Mouse (Mus musculus) thymus, postnatal 14 days (tissue): ENCODE results near the gene Xlr3c.
"Not testable (repeated sequence)": the region's sequence is repeated elsewhere in the genome, so short reads cannot be mapped to it uniquely, and the experiment has no call there.

Experiments
- DNase-seq: peaks from one replicate; pipeline ENCODE4 v3.0.0; 2021

The Xlr3c gene

DNA sequence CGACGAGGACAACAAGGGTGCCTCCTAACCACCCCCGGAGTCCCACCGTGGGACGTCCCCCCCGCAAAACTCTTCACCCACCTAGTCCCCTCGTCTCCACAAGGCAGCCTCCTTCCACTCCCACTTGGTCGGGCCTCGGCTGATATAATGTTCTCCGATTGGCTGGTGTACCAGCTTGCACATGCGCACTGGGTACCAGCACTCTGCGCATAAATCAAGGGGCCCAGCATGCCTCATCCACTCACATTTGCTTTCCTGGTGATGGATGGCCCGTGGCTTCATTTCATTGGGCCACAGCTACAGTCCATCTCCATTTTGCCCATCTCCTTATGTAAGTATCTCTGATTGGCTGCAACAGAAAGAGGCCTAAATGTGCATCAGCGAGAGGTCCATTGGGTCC is at the start of gene Xlr3c:
Xlr3c (minus strand) TSS at position 121 of the 400 bp plus-strand sequence.
- DNase-seq = not testable (repeated sequence)

DNA sequence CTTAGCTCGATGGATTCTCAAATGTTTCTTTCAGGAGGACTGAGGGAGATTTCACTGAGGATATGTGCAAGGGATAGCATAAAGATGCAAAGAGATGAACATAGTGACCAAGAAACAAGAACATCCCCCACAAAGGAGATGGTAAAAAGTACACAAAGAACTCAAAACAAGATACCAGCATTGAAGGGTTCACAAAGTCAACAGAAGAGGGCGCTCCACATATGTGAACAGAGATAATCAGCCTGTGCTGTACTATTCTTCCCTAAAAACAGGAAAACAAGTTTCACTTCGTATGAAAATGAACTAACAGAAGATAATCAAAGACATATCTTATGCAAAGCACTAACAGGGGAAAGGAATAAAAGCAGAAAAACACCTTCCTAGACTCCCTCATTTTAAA is 47.3 kb upstream of the Xlr3c start:
- DNase-seq = peak; percentile 45

DNA sequence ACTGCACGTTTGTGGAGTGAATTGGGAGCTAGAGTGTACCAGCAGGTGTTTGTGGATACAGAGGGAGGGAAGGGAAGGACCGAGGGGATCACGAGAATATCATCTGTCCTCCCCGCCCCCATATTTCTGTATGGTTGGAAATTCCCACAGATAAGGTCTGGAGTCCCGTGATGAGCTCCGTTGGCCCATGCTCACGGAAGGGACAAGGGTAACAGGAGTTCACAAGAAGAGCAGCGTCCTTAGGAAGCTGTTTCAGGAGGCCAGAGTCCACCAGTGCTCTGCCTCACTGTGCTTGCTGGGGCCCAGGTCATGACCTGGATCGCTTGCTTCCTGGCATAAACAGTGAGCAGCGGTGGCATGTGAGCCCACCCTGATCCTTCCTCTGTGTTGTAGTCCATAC is 30.6 kb upstream of the Xlr3c start:
- DNase-seq = not testable (repeated sequence)

DNA sequence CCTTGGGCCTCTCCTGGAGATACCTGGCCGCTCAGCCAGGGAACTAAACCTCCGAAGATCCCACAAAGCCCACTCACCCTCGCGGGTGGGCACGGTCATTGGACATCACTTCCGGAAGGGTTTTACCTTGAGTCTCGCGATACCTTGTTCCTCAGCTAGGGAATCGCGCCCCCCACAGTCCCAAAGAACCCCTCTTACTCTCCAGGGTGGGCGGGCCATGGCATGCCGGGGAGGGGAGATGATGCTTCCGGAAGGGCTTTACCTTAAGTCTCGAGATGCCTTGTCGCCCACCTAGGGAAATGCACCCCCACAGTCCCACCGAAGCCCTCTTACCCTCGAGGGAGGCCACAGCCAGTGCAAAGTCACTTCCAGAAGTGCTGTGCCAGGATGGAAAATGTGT is 27.7 kb upstream of the Xlr3c start, which contains the start of the genes Xlr5a and Xlr5c:
Xlr5a (minus strand) TSS at position 101 of the 400 bp plus-strand sequence.
Xlr5c (minus strand) TSS at position 101 of the 400 bp plus-strand sequence.
- DNase-seq = not testable (repeated sequence)

DNA sequence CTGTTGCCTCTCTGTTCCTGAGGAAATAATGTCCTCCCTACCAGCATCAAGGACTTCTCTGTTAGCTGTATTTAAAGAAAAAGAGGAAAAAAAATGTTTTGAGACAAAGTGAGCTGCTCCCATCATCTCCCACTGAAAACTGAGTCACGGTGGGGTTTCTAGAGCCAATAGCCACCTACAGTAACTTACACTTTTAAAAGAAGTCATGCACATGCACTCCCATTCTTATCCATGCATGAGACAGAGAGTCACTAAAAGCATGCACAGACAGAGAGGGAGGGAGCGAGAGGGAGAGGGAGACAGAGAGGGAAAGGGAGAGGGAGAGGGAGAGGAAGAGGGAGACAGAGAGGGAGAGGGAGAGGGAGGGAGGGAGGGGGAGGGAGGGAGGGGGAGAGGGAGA is 2.8 kb downstream of the Xlr3c start:
- DNase-seq = not testable (repeated sequence)

DNA sequence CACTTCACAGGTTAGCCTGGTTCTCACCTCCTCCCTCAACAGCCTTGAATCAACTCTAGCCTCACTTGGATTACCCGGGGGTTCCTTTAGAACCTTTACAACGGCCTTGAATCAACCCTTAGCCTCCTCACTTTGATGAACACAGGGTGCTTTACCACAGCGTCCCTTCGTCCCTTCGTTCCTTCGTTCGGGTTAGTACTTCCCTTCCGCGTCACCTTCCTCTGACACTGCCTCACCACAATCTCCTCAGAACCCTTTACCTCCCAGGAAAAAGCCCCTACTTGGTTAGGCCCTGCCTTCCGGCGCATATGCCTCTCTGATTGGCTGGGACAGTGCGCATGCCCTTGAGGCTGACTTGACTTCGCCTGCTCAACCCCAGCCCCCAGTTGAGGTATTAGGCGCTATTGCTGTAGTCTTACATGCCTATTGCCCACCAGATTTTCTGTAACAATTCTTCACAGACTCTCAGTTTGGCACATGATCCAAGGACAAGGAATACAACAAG is 22.3 kb downstream of the Xlr3c start, which contains the start of gene Xlr4c:
Xlr4c (minus strand) TSS at position 310 of the 505 bp plus-strand sequence.
- DNase-seq = peak; percentile 6

DNA sequence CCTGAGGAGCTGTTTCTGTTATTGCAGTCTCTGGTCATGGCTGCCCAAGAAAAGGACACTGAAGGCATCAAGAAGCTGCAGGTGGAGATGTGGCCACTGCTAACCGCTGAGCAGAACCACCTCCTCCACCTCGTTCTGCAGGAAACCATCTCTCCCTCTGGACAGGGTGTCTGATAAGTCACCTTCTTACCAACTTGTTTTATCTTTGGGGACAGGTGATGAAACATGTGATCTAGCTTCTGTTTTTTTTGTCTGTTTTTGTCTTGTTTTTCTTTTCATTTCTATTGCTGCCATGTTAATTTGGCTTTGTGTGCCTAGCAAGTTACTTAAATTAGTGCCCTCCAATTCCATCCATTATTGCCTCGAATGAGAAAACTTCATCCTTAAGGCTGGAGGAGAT is 35.9 kb downstream of the Xlr3c start:
- no peak for DNase-seq

DNA sequence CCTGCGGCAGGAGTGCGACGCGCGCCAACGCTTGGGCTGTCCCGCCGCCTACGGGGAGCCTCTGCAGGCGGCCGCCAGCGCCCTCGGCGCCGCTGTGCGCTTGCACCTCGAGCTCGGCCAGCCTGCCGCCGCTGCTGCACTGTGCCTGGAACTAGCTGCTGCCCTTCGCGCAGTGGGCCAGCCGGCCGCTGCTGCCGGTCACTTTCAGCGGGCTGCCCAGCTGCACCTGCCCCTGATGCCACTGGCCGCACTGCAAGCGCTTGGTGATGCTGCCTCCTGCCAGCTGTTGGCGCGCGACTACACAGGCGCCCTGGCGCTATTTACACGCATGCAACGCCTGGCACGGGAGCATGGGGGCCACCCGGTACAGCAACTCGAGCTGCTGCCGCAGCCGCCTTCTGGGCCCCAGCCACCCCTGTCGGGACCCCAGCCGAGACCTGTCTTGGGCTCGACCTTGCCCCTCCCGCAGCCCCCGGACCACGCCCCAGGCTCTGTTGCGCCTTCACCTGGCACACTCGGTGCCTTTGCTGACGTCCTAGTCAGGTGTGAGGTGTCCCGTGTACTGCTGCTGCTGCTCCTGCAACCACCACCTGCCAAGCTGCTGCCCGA is 36.5 kb downstream of the Xlr3c start:
- DNase-seq = peak; percentile 77

DNA sequence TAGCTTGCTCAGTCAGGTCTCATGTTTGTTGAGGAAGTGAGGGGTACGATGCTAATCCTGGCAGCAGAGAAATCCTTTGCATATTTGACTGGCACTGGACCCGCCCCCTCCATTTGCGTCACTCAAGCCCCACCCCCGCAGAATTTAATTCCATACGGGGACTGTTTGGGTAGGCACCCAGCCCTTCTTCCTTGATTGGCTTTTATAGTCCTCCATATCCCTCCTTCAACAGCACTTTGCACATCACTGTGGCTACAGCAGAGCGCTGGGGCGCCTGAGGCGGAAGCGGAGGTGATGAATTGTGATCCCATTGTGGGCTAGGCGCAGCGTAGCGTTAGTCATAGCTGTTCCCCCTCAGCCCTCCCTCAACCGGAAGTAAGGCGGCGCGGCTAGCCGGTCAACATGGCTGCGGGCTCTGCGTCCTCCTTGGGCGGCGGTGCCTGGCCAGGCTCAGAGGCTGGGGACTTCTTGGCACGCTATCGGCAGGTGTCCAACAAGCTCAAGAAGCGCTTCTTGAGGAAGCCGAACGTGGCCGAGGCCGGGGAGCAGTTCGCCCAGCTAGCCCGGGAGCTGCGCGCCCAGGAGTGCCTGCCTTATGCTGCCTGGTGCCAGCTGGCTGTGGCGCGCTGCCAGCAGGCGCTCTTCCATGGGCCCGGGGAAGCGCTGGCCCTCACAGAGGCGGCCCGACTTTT is 37.1 kb downstream of the Xlr3c start, which contains the start of gene F8a:
F8a (plus strand) TSS at position 378 of the 692 bp plus-strand sequence.
- DNase-seq = peak; percentile 79

DNA sequence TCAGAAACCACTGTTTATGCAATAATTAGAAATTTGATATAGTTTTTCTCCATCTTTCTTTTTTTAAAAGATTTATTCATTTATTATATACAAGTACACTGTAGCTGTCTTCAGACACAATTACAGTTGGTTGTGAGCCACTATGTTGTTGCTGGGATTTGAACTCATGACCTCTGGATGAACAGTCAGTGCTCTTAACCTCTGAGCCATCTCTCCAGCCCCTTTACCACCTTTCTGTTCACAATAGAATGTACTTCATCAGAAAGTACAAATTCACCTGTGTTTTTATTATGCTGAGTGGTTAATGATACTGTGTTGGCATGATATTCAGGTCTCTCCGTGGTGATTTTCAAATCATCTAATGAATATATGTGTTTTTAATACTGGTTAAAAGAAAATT is 39.8 kb downstream of the Xlr3c start:
- DNase-seq = no peak

DNA sequence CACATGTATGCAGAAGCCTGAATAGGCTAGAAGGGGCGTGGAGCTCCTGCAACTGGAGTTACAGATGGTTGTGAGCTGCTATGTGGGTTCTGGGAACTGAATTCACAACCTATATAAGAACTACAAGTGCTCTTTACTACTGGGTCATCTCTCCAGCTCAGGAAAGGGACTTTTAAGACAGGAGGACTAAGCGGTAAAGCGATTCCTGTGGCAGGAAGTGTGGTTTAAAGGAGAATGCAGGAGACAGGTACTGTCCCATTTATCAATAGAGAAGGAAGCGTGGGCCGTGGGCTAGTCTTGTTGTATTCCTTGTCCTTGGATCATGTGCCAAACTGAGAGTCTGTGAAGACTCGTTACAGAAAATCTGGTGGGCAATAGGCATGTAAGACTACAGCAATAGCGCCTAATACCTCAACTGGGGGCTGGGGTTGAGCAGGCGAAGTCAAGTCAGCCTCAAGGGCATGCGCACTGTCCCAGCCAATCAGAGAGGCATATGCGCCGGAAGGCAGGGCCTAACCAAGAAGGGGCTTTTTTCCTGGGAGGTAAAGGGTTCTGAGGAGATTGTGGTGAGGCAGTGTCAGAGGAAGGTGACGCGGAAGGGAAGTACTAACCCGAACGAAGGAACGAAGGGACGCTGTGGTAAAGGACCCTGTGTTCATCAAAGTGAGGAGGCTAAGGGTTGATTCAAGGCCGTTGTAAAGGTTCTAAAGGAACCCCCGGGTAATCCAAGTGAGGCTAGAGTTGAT is 51.2 kb downstream of the Xlr3c start, which contains the start of gene Xlr4b:
Xlr4b (plus strand) TSS at position 515 of the 746 bp plus-strand sequence.
- peak; percentile 42 for DNase-seq
